Mouse (Mus musculus): ENCODE measurements at regions not wholly inside any gene's neighbourhood (a gene's known extent, or its start where the extent isn't known, plus 50 kb on each side); places are given as distances from the start of the nearest gene placed in this dataset.

DNA sequence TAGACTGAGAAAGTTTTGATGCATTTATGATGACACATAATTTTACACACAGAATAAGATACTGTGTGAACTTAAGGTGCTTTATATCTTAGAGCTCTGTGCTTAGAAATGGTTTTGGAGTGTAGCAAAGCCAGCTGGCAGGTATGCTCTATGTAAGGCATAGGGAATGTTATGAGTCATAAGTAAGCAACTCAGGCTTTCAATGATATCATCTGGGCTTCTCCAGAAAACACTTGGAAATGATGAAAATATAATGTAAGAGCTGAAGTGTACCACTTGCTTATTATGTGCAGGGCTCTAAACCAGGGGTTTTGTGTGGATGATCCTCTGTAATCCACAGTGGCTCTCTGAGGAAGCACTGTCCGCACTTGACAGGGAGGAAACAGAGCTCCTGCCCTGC is 86.1 kb upstream of the Ddx18 start:
- TF ChIP-seq CTCF (conservative IDR thresholded peaks at IDR 0.05; ENCODE audit: low read length) (no peak), POU5F1 (IDR thresholded peaks at IDR 0.05; ENCODE audit: borderline replicate concordance, low read length) (no peak)

Data from E14TG2a.4 (cell line).